ENCODE assay signal across 20 mouse cellular contexts in genomic region chr7:4971710-4972109, GRCm38 (mm10). TPM values are rescaled to one million over a fixed set of nuclear protein-coding genes. Genes with fewer than 3 reads are reported as not detected.
A peak's percentile ranks its signal among the peaks of the same experiment; 100 is the strongest.
DNase-seq lines count a peak whose midpoint lies in the region; ATAC-seq and TF ChIP-seq lines count a peak whose summit lies in the region.
"Had no signal": no experiment of that assay in that cellular context is flagged by ENCODE, and none has a peak within 500 bp of the region (broad histone marks: within the 10 kb centered on the region; RNA-seq: fewer than 3 reads in every experiment).

No protein-coding gene starts in this region.

- H3K27me3 ChIP-seq in lung, embryonic 14.5 days (ENCODE audit: insufficient read depth, low read length), result no peaks in the 10 kb centered on the region
- no peaks in the 10 kb centered on the region; the same call in 1 of the 2 replicates for H3K27me3 ChIP-seq in heart, embryonic 13.5 days (replicated peaks)
- no peaks in the 10 kb centered on the region for H3K27me3 ChIP-seq in lung, embryonic 16.5 days (ENCODE audit: control insufficient read depth, insufficient read depth, low read depth, low read length)
- H3K27me3 ChIP-seq: forebrain, embryonic 12.5 days; hindbrain, embryonic 13.5 days; neural tube, embryonic 13.5 days had no signal

- H3K4me1 ChIP-seq in lung, embryonic 14.5 days (ENCODE audit: insufficient read depth), result no peaks in the 10 kb centered on the region
- no peaks in the 10 kb centered on the region for H3K4me1 ChIP-seq in lung, adult 2 months (ENCODE audit: control insufficient read depth, insufficient read depth, low read length)
- H3K4me1 ChIP-seq in heart, embryonic 13.5 days, result peaks cover 14% of the 10 kb centered on the region
- peaks cover 3% of the 10 kb centered on the region; the same call in 1 of the 2 replicates for H3K4me1 ChIP-seq in lung, embryonic 16.5 days (replicated peaks; ENCODE audit: control insufficient read depth, insufficient read depth, low read length)
- H3K4me1 ChIP-seq: forebrain, embryonic 12.5 days; hindbrain, embryonic 13.5 days; neural tube, embryonic 13.5 days had no signal

- TF ChIP-seq CTCF in lung, embryonic 14.5 days (IDR thresholded peaks at IDR 0.05; ENCODE audit: low read depth), result no peak
- TF ChIP-seq CTCF in lung, adult 2 months (IDR thresholded peaks at IDR 0.05; ENCODE audit: insufficient read depth, low read length), result no peak

- ATAC-seq in lung, embryonic 14.5 days (ENCODE audit: insufficient read depth), result peak; percentile 84
- ATAC-seq in heart, embryonic 13.5 days (ENCODE audit: extremely low read depth, insufficient number of reproducible peaks, low FRiP score, low TSS enrichment), result no peak
- peak; percentile 90 for ATAC-seq in lung, embryonic 16.5 days (ENCODE audit: low read depth)
- ATAC-seq: intestine, postnatal 0 days had no signal

- no peak overlapping the region for H3K4me3 ChIP-seq in lung, embryonic 14.5 days (ENCODE audit: low read depth, low read length)
- no peak overlapping the region for H3K4me3 ChIP-seq in lung, adult 2 months (replicated peaks; ENCODE audit: extremely low read depth, low read depth, low read length)
- H3K4me3 ChIP-seq in heart, embryonic 13.5 days, result no peak overlapping the region
- H3K4me3 ChIP-seq in lung, embryonic 16.5 days (ENCODE audit: low read length), result no peak overlapping the region
- H3K4me3 ChIP-seq: forebrain, embryonic 12.5 days; hindbrain, embryonic 13.5 days; neural tube, embryonic 13.5 days had no signal

- H3K9ac ChIP-seq in lung, embryonic 14.5 days, result no peak overlapping the region
- H3K9ac ChIP-seq in heart, embryonic 13.5 days, result peak overlapping the region; percentile 28; the same call in 1 of the 2 replicates
- no peak overlapping the region for H3K9ac ChIP-seq in lung, embryonic 16.5 days (ENCODE audit: low read length)
- H3K9ac ChIP-seq: forebrain, embryonic 12.5 days; hindbrain, embryonic 13.5 days; neural tube, embryonic 13.5 days had no signal

- TF ChIP-seq POLR2A in lung, adult 2 months (IDR thresholded peaks at IDR 0.05; ENCODE audit: borderline replicate concordance, extremely low read depth, low read depth, low read length), result no peak

- 11% methylated on average over 7 of the region's 7 CpGs for WGBS in lung, embryonic 14.5 days
- WGBS in lung, adult 2 months, result 22% methylated on average over 7 of the region's 7 CpGs
- 16% methylated on average over 7 of the region's 7 CpGs for WGBS in heart, embryonic 13.5 days
- 13% methylated on average over 7 of the region's 7 CpGs for WGBS in lung, embryonic 16.5 days

- H3K4me2 ChIP-seq in lung, embryonic 14.5 days, result no peak overlapping the region
- no peak overlapping the region for H3K4me2 ChIP-seq in heart, embryonic 13.5 days
- H3K4me2 ChIP-seq in lung, embryonic 16.5 days (ENCODE audit: low read depth, low read length), result no peak overlapping the region
- H3K4me2 ChIP-seq: forebrain, embryonic 12.5 days; hindbrain, embryonic 13.5 days; neural tube, embryonic 13.5 days had no signal

- H3K36me3 ChIP-seq in lung, embryonic 14.5 days (ENCODE audit: insufficient read depth), result no peaks in the 10 kb centered on the region
- no peaks in the 10 kb centered on the region for H3K36me3 ChIP-seq in heart, embryonic 13.5 days
- no peaks in the 10 kb centered on the region for H3K36me3 ChIP-seq in lung, embryonic 16.5 days (ENCODE audit: control insufficient read depth, insufficient read depth, low read length)
- H3K36me3 ChIP-seq: forebrain, embryonic 12.5 days; G1E; hindbrain, embryonic 13.5 days; neural tube, embryonic 13.5 days had no signal

- H3K27ac ChIP-seq in lung, embryonic 14.5 days (ENCODE audit: low read depth), result peak overlapping the region; percentile 15; the same call in 1 of the 2 replicates
- peak overlapping the region; percentile 54 for H3K27ac ChIP-seq in heart, embryonic 13.5 days (replicated peaks)
- H3K27ac ChIP-seq in lung, embryonic 16.5 days (ENCODE audit: low read length), result peak overlapping the region; percentile 76
- H3K27ac ChIP-seq: forebrain, embryonic 12.5 days; hindbrain, embryonic 13.5 days; macrophage; neural tube, embryonic 13.5 days had no signal

- H3K9me3 ChIP-seq in lung, embryonic 14.5 days (ENCODE audit: low read depth, low read length), result no peaks in the 10 kb centered on the region
- H3K9me3 ChIP-seq in heart, embryonic 13.5 days, result no peaks in the 10 kb centered on the region
- no peaks in the 10 kb centered on the region for H3K9me3 ChIP-seq in lung, embryonic 16.5 days (ENCODE audit: control insufficient read depth, low read length)
- H3K9me3 ChIP-seq: hindbrain, embryonic 13.5 days; neural tube, embryonic 13.5 days had no signal

- peak; percentile 65 for DNase-seq in lung, embryonic 14.5 days
- DNase-seq in lung, adult 2 months, result no peak
- DNase-seq in spleen, postnatal 36 days (ENCODE audit: low spot score in 2 of 2), result no peak
- DNase-seq in cerebellum, adult 9-10 months, result no peak
- no peak for DNase-seq in right cerebral cortex, postnatal 14 days
- DNase-seq: adrenal gland, adult 2 months; cerebellum, adult 18-20 months; gastrocnemius, postnatal 14 days; kidney, postnatal 10 days; liver had no signal

RNA-seq across cellular contexts. Expression of gene Sbk3, which starts 0.7 kb away (rescaled TPM):
- polyA plus RNA-seq in lung, embryonic 14.5 days (2014; fragmentation: Nextera tagmentation; extraction: Ambion mirVana), result 0.76 and 0.87 TPM in 2 replicates
- 6.5 and 9.0 TPM in 2 replicates for polyA plus RNA-seq in lung, adult 2 months (2012; rRNA removed)
- 0.12 and 0.55 TPM in 2 replicates for polyA plus RNA-seq in heart, embryonic 13.5 days (2015; fragmentation: Nextera tagmentation; extraction: Ambion mirVana)
- 0.72 and 1.0 TPM in 2 replicates for polyA plus RNA-seq in lung, embryonic 16.5 days (2015; fragmentation: Nextera tagmentation; extraction: Ambion mirVana)
- polyA plus RNA-seq: forebrain, embryonic 12.5 days; G1E; intestine, postnatal 0 days; macrophage; small intestine, adult 2 months; thymus, postnatal 0 days had no signal

RNA-seq across cellular contexts. Expression of gene Sbk2, which starts 7.5 kb away (rescaled TPM):
- polyA plus RNA-seq in lung, embryonic 14.5 days (2014; fragmentation: Nextera tagmentation; extraction: Ambion mirVana), result 0.13 and 0.46 TPM in 2 replicates
- polyA plus RNA-seq in lung, adult 2 months (2012; rRNA removed), result 5.6 and 24.2 TPM in 2 replicates
- polyA plus RNA-seq in heart, embryonic 13.5 days (2015; fragmentation: Nextera tagmentation; extraction: Ambion mirVana), result 4.0 and 5.8 TPM in 2 replicates
- polyA plus RNA-seq in lung, embryonic 16.5 days (2015; fragmentation: Nextera tagmentation; extraction: Ambion mirVana), result 0.85 and 1.0 TPM in 2 replicates
- polyA plus RNA-seq: forebrain, embryonic 12.5 days; G1E; neural tube, embryonic 13.5 days had no signal

RNA-seq across cellular contexts. Expression of gene Zfp579, which starts 24.2 kb away (rescaled TPM):
- polyA plus RNA-seq in lung, embryonic 14.5 days (2014; fragmentation: Nextera tagmentation; extraction: Ambion mirVana), result 35.1 and 35.9 TPM in 2 replicates
- polyA plus RNA-seq in lung, adult 2 months (2012; rRNA removed), result 84.1 and 90.7 TPM in 2 replicates
- 20.8 and 25.7 TPM in 2 replicates for polyA plus RNA-seq in heart, embryonic 13.5 days (2015; fragmentation: Nextera tagmentation; extraction: Ambion mirVana)
- polyA plus RNA-seq in lung, embryonic 16.5 days (2015; fragmentation: Nextera tagmentation; extraction: Ambion mirVana), result 32.3 and 35.0 TPM in 2 replicates

RNA-seq across cellular contexts. Expression of gene Zfp524, which starts 42.5 kb away (rescaled TPM):
- 13.6 and 13.8 TPM in 2 replicates for polyA plus RNA-seq in lung, embryonic 14.5 days (2014; fragmentation: Nextera tagmentation; extraction: Ambion mirVana)
- 37.0 and 43.5 TPM in 2 replicates for polyA plus RNA-seq in lung, adult 2 months (2012; rRNA removed)
- 10.7 and 12.3 TPM in 2 replicates for polyA plus RNA-seq in heart, embryonic 13.5 days (2015; fragmentation: Nextera tagmentation; extraction: Ambion mirVana)
- 19.3 and 21.4 TPM in 2 replicates for polyA plus RNA-seq in lung, embryonic 16.5 days (2015; fragmentation: Nextera tagmentation; extraction: Ambion mirVana)

RNA-seq across cellular contexts. Expression of gene Fiz1, which starts 42.8 kb away (rescaled TPM):
- polyA plus RNA-seq in lung, embryonic 14.5 days (2014; fragmentation: Nextera tagmentation; extraction: Ambion mirVana), result 41.9 and 46.4 TPM in 2 replicates
- 32.2 and 33.9 TPM in 2 replicates for polyA plus RNA-seq in lung, adult 2 months (2012; rRNA removed)
- polyA plus RNA-seq in heart, embryonic 13.5 days (2015; fragmentation: Nextera tagmentation; extraction: Ambion mirVana), result 25.6 and 28.4 TPM in 2 replicates
- 33.1 and 34.5 TPM in 2 replicates for polyA plus RNA-seq in lung, embryonic 16.5 days (2015; fragmentation: Nextera tagmentation; extraction: Ambion mirVana)

Comparison
In these comparisons a context has a peak if more than half of its experiments do, and no peak if none do; other contexts are left out.
1. H3K27ac ChIP-seq: peak in every context shown above with its lines; median percentile 76 in lung, embryonic 16.5 days; 54 in heart, embryonic 13.5 days; 15 in lung, embryonic 14.5 days.